Mouse (Mus musculus) embryonic fibroblast, embryonic 13.5 days (primary cell): ENCODE results near the gene Hsd17b13.
"Not testable (repeated sequence)": the region's sequence is repeated elsewhere in the genome, so short reads cannot be mapped to it uniquely, and the experiment has no call there.

Source experiments
- CTCF ChIP-seq: IDR thresholded peaks from 2 replicates; pipeline ENCODE4 v1.5.1; 2011; ENCODE audit warnings: mild to moderate bottlenecking, control low read depth, low read length, moderate library complexity, borderline replicate concordance; ENCODE audit not compliant: insufficient read depth
- POLR2A ChIP-seq: IDR thresholded peaks from 2 replicates; pipeline ENCODE4 v1.6.1; 2011; ENCODE audit warnings: low read depth, mild to moderate bottlenecking, control low read depth, low read length, moderate library complexity

DNA sequence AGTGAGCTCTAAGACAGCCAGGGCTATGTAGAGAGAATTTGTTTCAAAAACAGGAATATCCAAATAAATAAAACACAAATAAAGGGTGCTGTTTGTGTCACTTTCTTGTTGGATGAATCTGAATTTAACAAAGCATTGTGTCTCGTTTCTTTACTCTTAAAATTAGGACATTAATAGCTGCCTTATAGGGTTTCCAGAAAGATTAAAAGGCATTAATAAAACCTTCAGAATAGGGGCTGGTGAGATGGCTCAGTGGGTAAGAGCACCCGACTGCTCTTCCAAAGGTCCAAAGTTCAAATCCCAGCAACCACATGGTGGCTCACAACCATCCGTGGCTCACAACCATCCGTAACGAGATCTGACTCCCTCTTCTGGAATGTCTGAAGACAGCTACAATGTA, 47.0 kb upstream of the Hsd17b13 start:
- not testable (repeated sequence) for TF ChIP-seq CTCF, POLR2A
